Mouse (Mus musculus): Measurements from ENCODE around the gene Oxct1. TPM values are rescaled to one million over a fixed set of nuclear protein-coding genes. Genes with fewer than 3 reads are reported as not detected.
A peak's percentile ranks its signal among the peaks of the same experiment; 100 is the strongest.

The Oxct1 gene
- polyA plus RNA-seq, 1 experiment from 2014 or later = 190 TPM

DNA sequence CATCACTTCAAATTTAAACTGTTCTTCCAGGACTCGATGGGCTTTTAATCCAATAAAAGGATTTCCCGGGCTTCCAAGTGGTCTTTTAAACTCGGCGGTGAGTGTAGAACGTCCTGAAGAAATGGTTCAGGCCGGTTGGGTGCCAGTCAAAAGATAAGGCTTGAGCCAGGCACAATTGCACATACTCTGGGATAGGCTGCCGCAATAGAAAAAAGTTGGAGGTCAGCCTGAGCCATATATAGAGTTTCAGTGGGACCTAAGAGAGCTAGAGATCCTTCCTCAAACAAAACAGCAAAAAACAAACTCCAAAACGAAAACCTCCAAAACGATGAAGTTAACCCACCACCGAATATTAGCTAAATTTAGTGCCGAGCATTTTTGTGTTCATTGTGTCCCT, 677 bp upstream of the Oxct1 start:
- no peaks in the 10 kb centered on the region for H3K36me3 ChIP-seq (ENCODE audit: control insufficient read depth, insufficient read depth, low read length)
- H3K9me3 ChIP-seq (ENCODE audit: control insufficient read depth, low read length) = no peaks in the 10 kb centered on the region
- DNase-seq (ENCODE audit: low spot score, missing footprints) (no peak), ATAC-seq (ENCODE audit: low FRiP score) (no peak)
- H3K27me3 ChIP-seq (ENCODE audit: control insufficient read depth, insufficient read depth, low read length) = peaks cover 3% of the 10 kb centered on the region
- H3K27ac ChIP-seq (ENCODE audit: low read depth, low read length) = no peak overlapping the region
- peaks cover 5% of the 10 kb centered on the region for H3K4me1 ChIP-seq (ENCODE audit: control insufficient read depth, insufficient read depth, low read length)
- H3K9ac ChIP-seq (ENCODE audit: low read length) = no peak overlapping the region; the same call in 1 of the 2 replicates
- H3K4me2 ChIP-seq = no peak overlapping the region
- peak overlapping the region; percentile 73; the same call in 1 of the 2 replicates for H3K4me3 ChIP-seq (ENCODE audit: low read depth, low read length)
- 44% methylated on average over 11 of the region's 11 CpGs for WGBS

DNA sequence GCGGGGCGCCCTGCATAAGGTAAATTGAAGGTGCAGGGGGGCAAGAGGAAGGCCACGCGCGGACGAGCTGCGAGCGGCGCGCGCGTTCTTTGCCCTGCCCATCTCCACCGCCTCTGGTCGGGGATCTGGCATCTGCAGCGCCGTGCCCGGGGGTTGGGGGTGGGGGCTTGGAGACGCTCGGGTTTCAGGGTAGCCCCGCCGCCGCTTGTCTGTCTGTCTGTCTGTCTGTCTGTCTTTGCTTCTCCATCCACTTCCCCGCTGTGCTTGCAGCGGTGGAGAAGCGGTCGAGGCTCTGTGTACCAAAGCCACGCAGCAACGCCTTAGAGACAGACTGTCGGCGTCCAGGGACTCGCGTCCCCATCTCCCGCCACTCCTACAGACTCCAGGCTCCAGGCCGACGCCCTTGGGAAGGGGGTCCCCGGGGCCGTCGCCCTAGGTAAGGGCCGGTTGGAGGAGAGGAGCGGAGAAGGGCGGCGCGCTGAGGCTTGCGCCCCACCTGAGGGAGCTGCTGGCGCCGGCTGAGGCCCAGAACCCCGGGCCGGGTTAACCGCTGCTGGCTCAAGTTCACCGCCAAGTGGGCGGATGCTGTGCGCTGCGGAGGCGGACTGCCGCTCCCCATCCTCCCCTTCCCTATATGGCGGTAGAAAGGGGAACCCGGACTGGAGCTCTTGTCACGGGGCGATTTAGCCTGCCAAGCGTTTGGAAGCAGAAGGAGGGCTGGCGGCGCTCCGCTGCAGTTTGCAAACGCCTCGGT, 825 bp downstream of the Oxct1 start:
- DNase-seq (ENCODE audit: low spot score, missing footprints) = peak; percentile 97
- H3K27ac ChIP-seq (ENCODE audit: low read depth, low read length) = peak overlapping the region; percentile 76
- peaks cover 3% of the 10 kb centered on the region for H3K27me3 ChIP-seq (ENCODE audit: control insufficient read depth, insufficient read depth, low read length)
- H3K9ac ChIP-seq (ENCODE audit: low read length) = peak overlapping the region; percentile 84
- peak overlapping the region; percentile 54 for H3K4me2 ChIP-seq
- peak overlapping the region; percentile 73 for H3K4me3 ChIP-seq (ENCODE audit: low read depth, low read length)
- peak; percentile 83 for ATAC-seq (ENCODE audit: low FRiP score)
- no peaks in the 10 kb centered on the region for H3K36me3 ChIP-seq (ENCODE audit: control insufficient read depth, insufficient read depth, low read length)
- peaks cover 5% of the 10 kb centered on the region for H3K4me1 ChIP-seq (ENCODE audit: control insufficient read depth, insufficient read depth, low read length)
- WGBS = under 1% methylated on average over 62 of the region's 65 CpGs
- H3K9me3 ChIP-seq (ENCODE audit: control insufficient read depth, low read length) = no peaks in the 10 kb centered on the region

DNA sequence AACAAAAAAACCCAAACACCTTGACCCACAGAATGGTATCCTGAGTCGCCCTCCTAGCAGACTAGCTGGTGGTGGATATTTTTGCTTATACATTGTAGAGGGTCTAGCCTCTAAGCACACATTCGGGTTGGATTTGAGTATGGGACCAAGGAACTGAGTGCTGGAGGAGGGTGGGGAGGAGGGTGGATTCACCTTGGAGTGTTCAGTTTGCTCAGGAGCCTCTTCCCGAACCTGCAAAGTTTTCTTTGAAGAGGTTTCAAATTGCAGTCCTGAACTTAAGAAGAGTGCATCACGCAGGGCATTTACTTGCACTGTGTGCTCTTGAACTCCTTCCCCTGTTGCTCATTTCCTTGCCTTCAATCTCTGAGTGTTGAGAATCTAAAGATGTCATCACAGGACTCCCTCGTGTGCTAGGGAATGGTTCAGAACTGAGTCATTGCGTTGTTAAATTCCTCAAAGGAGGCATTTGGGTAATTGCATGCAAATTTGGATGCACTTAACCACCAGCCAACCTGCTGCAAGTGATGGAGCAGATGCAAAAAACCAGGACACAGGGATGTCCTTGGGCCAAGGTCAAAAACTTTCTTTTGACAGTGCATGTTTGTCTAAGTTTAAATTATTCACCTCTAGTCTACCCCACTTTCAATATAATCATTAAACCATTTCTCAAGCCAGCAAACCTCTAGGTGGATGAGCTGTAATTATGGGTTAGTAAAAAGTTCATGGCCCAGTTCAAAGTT, 1.7 kb downstream of the Oxct1 start:
- Histone ChIP-seq H3K9ac (ENCODE audit: low read length) (peak overlapping the region; percentile 84), H3K27me3 (ENCODE audit: control insufficient read depth, insufficient read depth, low read length) (peaks cover 3% of the 10 kb centered on the region), H3K9me3 (ENCODE audit: control insufficient read depth, low read length) (no peaks in the 10 kb centered on the region), H3K27ac (ENCODE audit: low read depth, low read length) (no peak overlapping the region), H3K4me2 (peak overlapping the region; percentile 54), H3K4me1 (ENCODE audit: control insufficient read depth, insufficient read depth, low read length) (peaks cover 5% of the 10 kb centered on the region), H3K36me3 (ENCODE audit: control insufficient read depth, insufficient read depth, low read length) (no peaks in the 10 kb centered on the region), H3K4me3 (ENCODE audit: low read depth, low read length) (peak overlapping the region; percentile 73)
- DNase-seq (ENCODE audit: low spot score, missing footprints) = no peak
- WGBS = 13% methylated on average over 6 of the region's 6 CpGs
- no peak for ATAC-seq (ENCODE audit: low FRiP score)

DNA sequence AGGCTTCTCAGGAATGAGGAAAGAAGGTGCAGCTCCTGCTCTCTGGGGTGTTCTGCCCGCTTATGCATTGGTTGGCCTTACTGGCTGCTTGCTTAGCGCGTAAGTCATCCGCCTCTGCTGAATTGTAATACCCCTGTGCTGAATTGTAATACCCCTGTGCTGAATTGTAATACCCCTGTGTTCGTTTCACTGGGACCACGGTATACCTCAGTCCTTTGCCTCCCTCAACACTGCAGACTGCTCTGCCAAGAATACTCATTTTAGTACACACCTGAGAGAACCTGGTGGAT, 2.2 kb downstream of the Oxct1 start:
- WGBS = 74% methylated on average over 6 of the region's 6 CpGs
- Histone ChIP-seq H3K4me3 (ENCODE audit: low read depth, low read length) (no peak overlapping the region), H3K27ac (ENCODE audit: low read depth, low read length) (no peak overlapping the region), H3K27me3 (ENCODE audit: control insufficient read depth, insufficient read depth, low read length) (peaks cover 3% of the 10 kb centered on the region), H3K36me3 (ENCODE audit: control insufficient read depth, insufficient read depth, low read length) (no peaks in the 10 kb centered on the region), H3K9ac (ENCODE audit: low read length) (no peak overlapping the region), H3K4me1 (ENCODE audit: control insufficient read depth, insufficient read depth, low read length) (peaks cover 5% of the 10 kb centered on the region), H3K4me2 (no peak overlapping the region), H3K9me3 (ENCODE audit: control insufficient read depth, low read length) (no peaks in the 10 kb centered on the region)
- ATAC-seq (ENCODE audit: low FRiP score) = no peak
- no peak for DNase-seq (ENCODE audit: low spot score, missing footprints)

DNA sequence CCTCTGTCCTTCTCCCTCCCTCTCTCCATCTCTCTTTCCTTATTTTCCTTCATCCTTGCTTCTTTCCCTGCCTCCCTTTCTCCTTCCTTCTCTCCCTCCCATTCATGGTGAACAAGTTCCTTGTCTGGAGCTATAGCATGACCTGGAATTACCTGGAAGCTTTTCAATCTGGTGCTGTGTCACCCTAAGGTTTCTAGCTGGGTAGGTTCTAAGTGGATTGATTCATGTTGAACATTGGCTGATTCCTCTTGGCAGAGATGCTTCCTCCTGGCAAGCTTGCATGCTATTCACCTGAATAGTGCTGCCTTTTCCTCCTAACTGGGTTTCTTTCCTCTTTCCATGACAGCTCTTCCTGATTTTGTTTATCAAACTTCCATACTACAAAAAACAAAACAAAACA, 2.8 kb downstream of the Oxct1 start:
- Histone ChIP-seq H3K4me1 (ENCODE audit: control insufficient read depth, insufficient read depth, low read length) (peaks cover 5% of the 10 kb centered on the region), H3K27ac (ENCODE audit: low read depth, low read length) (no peak overlapping the region), H3K4me2 (no peak overlapping the region), H3K36me3 (ENCODE audit: control insufficient read depth, insufficient read depth, low read length) (no peaks in the 10 kb centered on the region), H3K4me3 (ENCODE audit: low read depth, low read length) (no peak overlapping the region), H3K9ac (ENCODE audit: low read length) (no peak overlapping the region), H3K27me3 (ENCODE audit: control insufficient read depth, insufficient read depth, low read length) (peaks cover 3% of the 10 kb centered on the region), H3K9me3 (ENCODE audit: control insufficient read depth, low read length) (no peaks in the 10 kb centered on the region)
- DNase-seq (ENCODE audit: low spot score, missing footprints) = no peak
- no peak for ATAC-seq (ENCODE audit: low FRiP score)

DNA sequence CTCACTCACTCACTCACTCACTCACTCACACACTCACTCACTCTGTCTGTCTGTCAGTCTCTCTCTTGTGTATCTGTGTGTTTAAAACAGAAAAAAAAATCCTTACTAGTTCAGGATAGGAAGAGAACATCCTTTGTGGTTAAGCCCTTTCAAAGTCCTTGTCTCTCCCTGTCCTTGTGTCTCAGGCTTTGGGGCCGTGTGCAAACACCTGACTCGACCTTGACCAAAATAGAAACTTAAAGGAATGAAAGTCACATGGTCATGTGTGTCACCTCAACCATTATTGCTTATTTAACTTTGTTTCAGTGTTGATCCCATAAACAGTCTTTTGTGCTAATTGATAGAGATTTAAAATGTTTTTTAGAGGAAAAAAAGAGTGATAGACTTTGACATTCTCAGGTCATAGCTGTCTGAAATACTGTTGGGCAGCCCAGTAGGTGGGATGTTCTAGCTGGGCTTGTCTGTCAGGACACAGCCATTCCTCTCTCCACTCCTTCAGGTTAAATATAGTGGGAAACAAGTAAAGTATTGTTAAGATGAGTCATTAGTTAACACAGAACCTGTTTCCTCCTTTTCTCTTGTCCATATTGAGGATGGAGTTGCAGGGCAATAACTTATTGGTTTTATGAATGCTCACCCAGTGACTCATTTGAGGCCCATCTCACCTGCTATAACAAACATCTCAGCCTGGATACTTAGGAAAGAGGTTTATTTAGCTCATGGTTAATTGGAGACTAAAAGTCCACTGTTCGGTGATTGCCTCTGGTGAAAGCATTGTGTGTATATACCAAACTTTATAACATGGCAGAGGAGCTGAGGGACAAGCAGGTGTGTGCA, 7.2 kb downstream of the Oxct1 start:
- ATAC-seq (ENCODE audit: low FRiP score) = no peak
- WGBS = 88% methylated on average over 3 of the region's 3 CpGs
- no peaks in the 10 kb centered on the region for H3K4me1 ChIP-seq (ENCODE audit: control insufficient read depth, insufficient read depth, low read length)

DNA sequence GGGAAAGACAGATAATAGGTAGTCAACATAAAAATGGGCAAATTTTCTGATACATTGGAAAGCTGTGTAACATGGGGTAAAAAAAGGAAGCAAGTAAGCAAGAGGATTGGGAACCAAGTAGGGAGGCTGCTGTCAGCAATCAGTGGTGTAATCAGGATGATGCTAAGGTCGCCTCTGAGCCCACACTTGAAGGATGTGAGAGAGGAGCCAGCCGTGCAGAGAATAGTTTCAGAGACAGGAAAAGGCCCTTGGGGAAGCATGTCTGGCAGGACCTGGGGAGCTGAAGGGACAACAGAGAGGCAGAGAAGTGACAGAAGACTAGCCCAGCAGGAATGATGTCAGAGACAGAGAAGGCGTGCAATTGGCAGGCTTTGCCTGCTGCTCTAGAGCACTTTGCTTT, 16.2 kb downstream of the Oxct1 start:
- H3K4me3 ChIP-seq (ENCODE audit: low read depth, low read length) = no peak overlapping the region
- H3K27ac ChIP-seq (ENCODE audit: low read depth, low read length) = no peak overlapping the region
- DNase-seq (ENCODE audit: low spot score, missing footprints) (no peak), ATAC-seq (ENCODE audit: low FRiP score) (no peak)
- H3K27me3 ChIP-seq (ENCODE audit: control insufficient read depth, insufficient read depth, low read length) = no peaks in the 10 kb centered on the region
- no peaks in the 10 kb centered on the region for H3K4me1 ChIP-seq (ENCODE audit: control insufficient read depth, insufficient read depth, low read length)
- no peak overlapping the region for H3K9ac ChIP-seq (ENCODE audit: low read length)
- H3K36me3 ChIP-seq (ENCODE audit: control insufficient read depth, insufficient read depth, low read length) = peaks cover 2% of the 10 kb centered on the region; the same call in 1 of the 2 replicates
- H3K4me2 ChIP-seq = no peak overlapping the region
- 75% methylated on average over 3 of the region's 3 CpGs for WGBS
- H3K9me3 ChIP-seq (ENCODE audit: control insufficient read depth, low read length) = no peaks in the 10 kb centered on the region

More for the DNA sequence above, 7.2 kb downstream of the Oxct1 start:
- H3K36me3 ChIP-seq (ENCODE audit: control insufficient read depth, insufficient read depth, low read length) = peaks cover 2% of the 10 kb centered on the region
- H3K4me3 ChIP-seq (ENCODE audit: low read depth, low read length) = no peak overlapping the region
- no peak overlapping the region for H3K27ac ChIP-seq (ENCODE audit: low read depth, low read length)
- H3K27me3 ChIP-seq (ENCODE audit: control insufficient read depth, insufficient read depth, low read length) = no peaks in the 10 kb centered on the region
- DNase-seq (ENCODE audit: low spot score, missing footprints) = no peak
- H3K9ac ChIP-seq (ENCODE audit: low read length) = no peak overlapping the region
- no peak overlapping the region for H3K4me2 ChIP-seq
- H3K9me3 ChIP-seq (ENCODE audit: control insufficient read depth, low read length) = no peaks in the 10 kb centered on the region

DNA sequence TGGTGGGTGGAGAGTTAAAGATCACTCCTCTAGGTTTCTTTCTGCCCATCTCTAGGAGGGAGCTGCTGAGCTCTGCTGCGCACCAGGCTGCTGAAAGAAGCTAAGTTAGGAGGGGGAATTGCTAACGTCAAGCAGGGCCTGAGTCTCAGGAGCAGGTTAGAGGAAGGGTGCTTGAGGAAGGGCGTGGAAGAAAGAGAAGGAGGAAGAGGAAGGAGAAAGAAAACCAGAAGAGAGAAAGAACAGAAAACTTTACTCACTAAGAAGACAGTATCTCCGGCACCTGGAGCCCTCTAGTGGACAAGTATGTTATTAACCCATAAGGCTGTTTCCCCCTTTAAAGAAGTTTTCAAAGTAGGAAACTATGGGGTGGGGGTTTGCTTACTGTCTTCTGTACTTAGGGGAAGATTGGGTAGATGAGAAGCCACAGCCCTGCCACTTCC, 16.9 kb downstream of the Oxct1 start:
- H3K36me3 ChIP-seq (ENCODE audit: control insufficient read depth, insufficient read depth, low read length) = no peaks in the 10 kb centered on the region; the same call in 1 of the 2 replicates
- H3K4me2 ChIP-seq = no peak overlapping the region
- no peak overlapping the region for H3K27ac ChIP-seq (ENCODE audit: low read depth, low read length)
- no peak overlapping the region for H3K4me3 ChIP-seq (ENCODE audit: low read depth, low read length)
- ATAC-seq (ENCODE audit: low FRiP score) (peak; percentile 62; the same call in 1 of the 2 replicates), DNase-seq (ENCODE audit: low spot score, missing footprints) (peak; percentile 85)
- no peak overlapping the region for H3K9ac ChIP-seq (ENCODE audit: low read length)
- WGBS = 34% methylated on average over 4 of the region's 4 CpGs
- H3K4me1 ChIP-seq (ENCODE audit: control insufficient read depth, insufficient read depth, low read length) = no peaks in the 10 kb centered on the region
- no peaks in the 10 kb centered on the region for H3K27me3 ChIP-seq (ENCODE audit: control insufficient read depth, insufficient read depth, low read length)
- H3K9me3 ChIP-seq (ENCODE audit: control insufficient read depth, low read length) = no peaks in the 10 kb centered on the region
